Mouse (Mus musculus) ES-E14 (cell line): Measurements from ENCODE around the gene Ccdc113.

Source experiments
- CHD2 ChIP-seq: IDR thresholded peaks from 2 replicates; pipeline ENCODE4 v1.6.1; 2014; ENCODE audit warnings: mild to moderate bottlenecking, low read depth, low read length, inconsistent platforms
- ZNF384 ChIP-seq: IDR thresholded peaks from 2 replicates; pipeline ENCODE4 v1.6.1; 2012; ENCODE audit warnings: low read depth, low read length, inconsistent platforms

DNA sequence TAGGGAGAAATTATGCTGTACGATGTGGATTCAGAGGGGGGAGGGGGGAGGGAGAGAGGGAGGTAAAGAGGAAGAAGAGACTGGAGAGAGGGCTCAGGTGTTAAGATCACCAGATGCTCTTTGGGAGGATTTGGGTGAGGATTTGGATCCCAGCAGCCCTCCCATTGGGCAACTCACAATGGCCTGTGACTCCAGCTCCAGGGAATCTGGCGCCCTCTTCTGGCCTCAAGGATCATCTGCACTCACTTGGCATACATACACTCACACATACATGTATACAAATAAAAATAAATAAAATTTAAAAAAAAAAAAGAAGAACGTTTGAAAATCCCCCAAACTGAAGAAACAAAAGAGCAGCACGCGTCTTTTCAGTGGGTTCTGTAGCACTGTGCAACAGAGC lies 27.6 kb upstream of the Ccdc113 start:
- no peak for TF ChIP-seq ZNF384
- no peak for TF ChIP-seq CHD2
